Mouse (Mus musculus): ENCODE results near the gene Ldlrad3. TPM values are rescaled to one million over a fixed set of nuclear protein-coding genes. Genes with fewer than 3 reads are reported as not detected.

The Ldlrad3 gene
- total and polyA plus RNA-seq, 3 experiments, result 3.5 to 6.1 TPM; not detected in 1

- Histone ChIP-seq H3K27me3 (ENCODE audit: control insufficient read depth in 1 of 2, insufficient read depth in 2 of 2, low read length in 2 of 2) (no peaks in the 10 kb centered on the region), H3K9me3 (replicated peaks; ENCODE audit: insufficient read depth, low read length) (no peaks in the 10 kb centered on the region), H3K36me3 (ENCODE audit: control insufficient read depth in 1 of 2, insufficient read depth in 2 of 2, low read length in 2 of 2) (no peaks in the 10 kb centered on the region), H3K79me2 (ENCODE audit: control insufficient read depth, insufficient read depth, low read length, poor library complexity) (no peaks in the 10 kb centered on the region), H3K27ac (ENCODE audit: control insufficient read depth, low read depth, low read length) (no peak overlapping the region), H3K9ac (ENCODE audit: control insufficient read depth, low read depth, low read length, poor library complexity, severe bottlenecking) (no peak overlapping the region), H3K4me3 (ENCODE audit: control insufficient read depth in 1 of 2, insufficient read depth in 1 of 2, low read depth in 2 of 2, low read length in 2 of 2) (no peak overlapping the region), H3K4me1 (ENCODE audit: control insufficient read depth in 1 of 2, insufficient read depth in 2 of 2, low read length in 2 of 2) (no peaks in the 10 kb centered on the region)
- TF ChIP-seq E2F4 (IDR thresholded peaks at IDR 0.05; ENCODE audit: borderline replicate concordance, low read depth, low read length) (no peak), HCFC1 (IDR thresholded peaks at IDR 0.05; ENCODE audit: low read depth, low read length) (no peak), GATA1 (IDR thresholded peaks at IDR 0.05; ENCODE audit: low read depth, low read length) (no peak), ZNF384 (IDR thresholded peaks at IDR 0.05; ENCODE audit: low read depth, low read length) (no peak), UBTF (IDR thresholded peaks at IDR 0.05; ENCODE audit: borderline replicate concordance, insufficient read depth, low read depth, low read length) (no peak), MXI1 (IDR thresholded peaks at IDR 0.05; ENCODE audit: low read depth, low read length) (no peak), CHD2 (IDR thresholded peaks at IDR 0.05; ENCODE audit: low read length) (no peak), POLR2AphosphoS2 (IDR thresholded peaks at IDR 0.05; ENCODE audit: low read length) (no peak), KAT2A (conservative IDR thresholded peaks at IDR 0.05; ENCODE audit: low read depth, low read length) (no peak), TBP (IDR thresholded peaks at IDR 0.05; ENCODE audit: low read depth, low read length) (no peak), POLR2AphosphoS5 (IDR thresholded peaks at IDR 0.05; ENCODE audit: borderline replicate concordance, low read depth, low read length) (no peak), CHD1 (IDR thresholded peaks at IDR 0.05; ENCODE audit: low read depth, low read length) (no peak), EP300 (IDR thresholded peaks at IDR 0.05; ENCODE audit: low read depth in 1 of 2, low read length in 2 of 2) (no peak), MEF2A (IDR thresholded peaks at IDR 0.05; ENCODE audit: extremely low read depth, insufficient replicate concordance, low read depth, low read length, poor library complexity, severe bottlenecking) (no peak), USF1 (IDR thresholded peaks at IDR 0.05; ENCODE audit: low read depth, low read length) (no peak), MYB (IDR thresholded peaks at IDR 0.05; ENCODE audit: low read depth, low read length) (no peak), ELF1 (IDR thresholded peaks at IDR 0.05; ENCODE audit: low read depth, low read length) (no peak), SIN3A (IDR thresholded peaks at IDR 0.05; ENCODE audit: low read length) (no peak), ETS1 (IDR thresholded peaks at IDR 0.05; ENCODE audit: low read depth, low read length) (no peak)
- no peak for DNase-seq (ENCODE audit: low read depth, low spot score)
Measured at GRCm38 (mm10) chr2:102149058-102149457, 37.1 kb downstream of the Ldlrad3 start.

GRCm38 (mm10) chr2:102148093-102148492, 38.1 kb downstream of the Ldlrad3 start:
- no peaks in the 10 kb centered on the region for H3K4me1 ChIP-seq (ENCODE audit: control insufficient read depth in 1 of 2, insufficient read depth in 2 of 2, low read length in 2 of 2)
- H3K27ac ChIP-seq (ENCODE audit: control insufficient read depth, low read depth, low read length), result no peak overlapping the region
- H3K79me2 ChIP-seq (ENCODE audit: control insufficient read depth, insufficient read depth, low read length, poor library complexity), result no peaks in the 10 kb centered on the region
- no peak for DNase-seq (ENCODE audit: low read depth, low spot score)
- no peak for TF ChIP-seq MAX (IDR thresholded peaks at IDR 0.05; ENCODE audit: low read length)
- no peak for TF ChIP-seq NELFE (IDR thresholded peaks at IDR 0.05; ENCODE audit: low read depth, low read length)
- TF ChIP-seq GATA1 (IDR thresholded peaks at IDR 0.05; ENCODE audit: low read depth, low read length), result no peak
- TF ChIP-seq TBP (IDR thresholded peaks at IDR 0.05; ENCODE audit: low read depth, low read length), result no peak
- no peak for TF ChIP-seq GABPA (IDR thresholded peaks at IDR 0.05; ENCODE audit: low read depth, low read length)
- no peaks in the 10 kb centered on the region for H3K27me3 ChIP-seq (ENCODE audit: control insufficient read depth in 1 of 2, insufficient read depth in 2 of 2, low read length in 2 of 2)
- no peak overlapping the region for H3K4me3 ChIP-seq (ENCODE audit: control insufficient read depth in 1 of 2, insufficient read depth in 1 of 2, low read depth in 2 of 2, low read length in 2 of 2)
- no peak overlapping the region for H3K9ac ChIP-seq (ENCODE audit: control insufficient read depth, low read depth, low read length, poor library complexity, severe bottlenecking)
- no peaks in the 10 kb centered on the region for H3K9me3 ChIP-seq (replicated peaks; ENCODE audit: insufficient read depth, low read length)
- H3K36me3 ChIP-seq (ENCODE audit: control insufficient read depth in 1 of 2, insufficient read depth in 2 of 2, low read length in 2 of 2), result no peaks in the 10 kb centered on the region
